Mouse (Mus musculus) naive thymus-derived CD4-positive, alpha-beta T cell, adult 2 months (primary cell): ENCODE data around the gene Stox1.

Experiments
- DNase-seq: peaks from one replicate; pipeline ENCODE4 v3.0.0-alpha.2; 2011; ENCODE audit warnings: low read depth

Stox1 gene

GRCm38 (mm10) chr10:62664963-62665590 is 60.9 kb downstream of the Stox1 start:
- peak; percentile 76 for DNase-seq

GRCm38 (mm10) chr10:62664171-62664570 is 61.8 kb downstream of the Stox1 start:
- DNase-seq: no peak

GRCm38 (mm10) chr10:62656711-62657110 is 69.2 kb downstream of the Stox1 start:
- no peak for DNase-seq

- no peak for DNase-seq
Observed at GRCm38 (mm10) chr10:62651961-62652360, 74.0 kb downstream of the Stox1 start.

- DNase-seq: peak; percentile 98
Observed at GRCm38 (mm10) chr10:62650881-62651810, 74.8 kb downstream of the Stox1 start, which contains the start of gene Ddx50. TSS of gene Ddx50 (minus strand) at chr10:62651218.

GRCm38 (mm10) chr10:62650358-62650782 is 75.6 kb downstream of the Stox1 start:
- DNase-seq: no peak
